Mouse (Mus musculus) central nervous system, embryonic 18 days (tissue): ENCODE results near the gene Taldo1. TPM values are rescaled to one million over a fixed set of nuclear protein-coding genes. Genes with fewer than 3 reads are reported as not detected.

Experiments
- polyA plus RNA-seq: library from polyadenylated mRNA; depleted of rRNA; stranded (reverse); fragments of >200 nt; gene quantifications from 2 replicates; pipeline ENCODE4 v1.2.3, GENCODE M21; 2012; rRNA removed

The Taldo1 gene
- 245 and 264 TPM in 2 replicates for polyA plus RNA-seq

GRCm38 (mm10) chr7:141391625-141392551 lies at the start of gene Taldo1:
Gene Taldo1, plus strand, starts transcription at chr7:141392199.

GRCm38 (mm10) chr7:141413809-141414584 lies 22.0 kb downstream of the Taldo1 start, which contains the start of gene Gatd1:
Gene Gatd1, minus strand, starts transcription at chr7:141414136.

DNA sequence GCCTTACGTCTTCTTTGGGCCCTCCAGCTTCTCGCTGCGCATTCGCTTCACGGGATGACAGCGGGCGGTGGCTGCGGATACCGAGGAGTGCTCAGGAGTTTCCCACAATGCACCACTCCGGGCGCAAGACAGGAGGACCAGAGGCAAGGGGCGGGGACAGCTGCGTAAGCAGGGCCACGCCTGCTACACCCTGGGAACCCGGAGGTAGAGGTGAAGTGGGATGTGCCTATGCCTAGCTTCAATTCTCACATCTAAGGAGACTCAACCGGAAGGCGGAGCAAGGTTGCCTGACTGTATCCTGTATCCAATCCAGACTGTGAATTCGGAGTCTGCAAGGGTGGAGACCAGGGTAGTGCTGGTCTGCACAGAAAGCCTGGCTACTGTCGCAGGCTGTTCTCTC lies 37.3 kb downstream of the Taldo1 start, which contains the start of gene Cend1:
Gene Cend1, minus strand, starts transcription at position 182 of the 400 bp plus-strand sequence.

DNA sequence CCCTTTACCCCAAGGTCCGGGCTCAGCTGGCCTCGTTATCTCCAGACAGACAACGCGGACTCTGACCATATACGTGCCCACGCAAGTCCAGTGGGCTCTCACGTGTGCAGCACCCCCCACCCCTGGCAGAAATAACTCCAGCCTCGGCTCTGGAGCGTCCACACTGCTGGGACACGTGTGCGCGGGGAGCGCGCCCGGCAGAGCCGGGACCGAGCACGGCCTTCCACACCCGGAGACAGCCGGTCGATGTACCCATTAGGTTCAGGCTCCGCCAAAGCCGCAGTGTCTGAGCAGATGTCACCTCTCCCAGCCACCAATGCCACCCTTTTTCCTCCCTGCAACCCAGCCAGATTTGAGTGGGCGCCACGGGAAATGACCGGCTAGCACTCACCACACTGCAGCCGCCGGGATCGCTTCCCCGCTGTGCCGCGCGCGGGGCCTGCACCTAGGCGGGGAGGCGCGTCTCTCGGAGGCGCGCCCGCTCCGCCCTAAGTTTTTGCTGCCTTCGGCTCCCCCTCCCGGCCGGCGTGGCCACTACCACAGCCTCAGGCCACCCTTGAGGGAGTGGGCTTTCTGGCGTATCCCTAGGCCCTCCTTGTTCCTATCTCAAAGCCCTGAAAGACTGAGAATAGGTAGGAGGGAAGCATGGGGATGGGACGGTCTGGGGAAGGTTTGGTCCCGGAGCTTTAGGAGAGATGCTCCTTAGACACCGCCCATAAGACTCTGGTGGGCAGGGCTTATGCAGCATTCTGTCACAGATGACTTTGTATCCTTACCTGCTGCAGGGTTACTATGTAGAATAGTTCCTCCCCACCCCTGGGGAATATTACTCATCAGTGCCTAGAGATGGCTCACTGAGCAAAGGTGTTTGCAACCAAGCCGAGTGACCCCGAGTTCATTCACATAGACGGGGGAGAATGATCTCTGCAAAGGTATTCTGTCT lies 45.5 kb downstream of the Taldo1 start, which contains the start of gene Slc25a22:
Gene Slc25a22, minus strand, starts transcription at position 715 of the 943 bp plus-strand sequence.

GRCm38 (mm10) chr7:141443828-141444237 lies 51.8 kb downstream of the Taldo1 start, which contains the start of gene Pidd1:
Gene Pidd1, minus strand, starts transcription at chr7:141444025.

DNA sequence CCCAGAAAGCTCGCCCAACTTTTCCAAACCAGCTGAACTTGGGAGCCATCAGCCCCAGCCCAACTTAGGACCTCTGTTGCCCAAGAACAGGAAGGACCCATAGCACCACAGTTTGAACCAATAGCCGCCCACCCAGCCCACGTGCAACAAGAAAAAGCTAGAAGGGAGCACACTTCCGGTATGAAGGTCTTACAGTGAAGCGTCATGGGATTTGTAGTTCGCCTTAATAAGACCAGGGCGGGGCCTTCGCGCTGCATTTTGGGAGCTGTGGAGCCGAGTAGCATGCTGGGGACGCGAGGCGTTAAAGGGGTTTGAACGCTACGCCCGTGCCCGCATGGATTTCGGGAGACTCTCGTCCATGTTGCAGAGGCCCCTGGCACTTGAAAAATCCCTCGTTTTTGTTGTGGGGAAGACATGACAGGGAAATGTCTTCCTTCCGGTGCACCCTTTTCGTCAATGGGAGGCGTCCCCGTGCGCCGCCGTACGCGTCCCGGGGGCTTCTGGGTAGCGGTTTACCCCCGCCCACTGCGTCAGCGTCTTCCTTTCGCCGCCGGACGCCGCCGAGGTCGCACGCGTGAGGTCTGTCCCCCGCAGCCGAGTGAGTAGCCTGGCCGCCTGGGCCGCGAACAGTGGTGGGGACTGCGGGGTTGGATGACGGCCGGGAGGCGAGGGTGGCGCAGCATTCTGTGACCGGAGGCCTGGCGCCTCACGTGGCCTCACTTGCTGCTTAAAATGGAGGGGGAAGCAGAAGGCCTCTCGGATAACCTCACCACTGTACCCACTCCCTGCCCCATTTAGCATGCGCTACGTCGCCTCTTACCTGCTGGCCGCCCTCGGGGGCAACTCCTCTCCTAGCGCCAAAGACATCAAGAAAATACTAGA lies 55.4 kb downstream of the Taldo1 start, which contains the start of gene Rplp2:
Gene Rplp2, plus strand, starts transcription at position 261 of the 882 bp plus-strand sequence.

Other genes starting within 250 kb of the Taldo1 start
- gene Rnh1, start 219.3 kb upstream of the Taldo1 start, polyA plus RNA-seq: 31.5 and 34.6 TPM in 2 replicates
- 203 and 213 TPM in 2 replicates for gene Hras, start 198.2 kb upstream of the Taldo1 start, polyA plus RNA-seq
- gene Lrrc56, start 198.0 kb upstream of the Taldo1 start, polyA plus RNA-seq: 14.1 and 14.9 TPM in 2 replicates
- gene Lmntd2, start 178.1 kb upstream of the Taldo1 start, polyA plus RNA-seq: 0.92 and 0.97 TPM in 2 replicates
- gene Rassf7, start 176.3 kb upstream of the Taldo1 start, polyA plus RNA-seq: 20.3 and 23.3 TPM in 2 replicates
- 24.7 and 26.9 TPM in 2 replicates for gene Phrf1, start 163.4 kb upstream of the Taldo1 start, polyA plus RNA-seq
- 4.2 and 6.9 TPM in 2 replicates for gene Irf7, start 125.7 kb upstream of the Taldo1 start, polyA plus RNA-seq
- gene Cdhr5, start 115.4 kb upstream of the Taldo1 start, polyA plus RNA-seq: 0.04 and 0.08 TPM in 2 replicates
- 1.5 and 2.2 TPM in 2 replicates for gene Sct, start 113.1 kb upstream of the Taldo1 start, polyA plus RNA-seq
- gene Drd4, start 100.2 kb upstream of the Taldo1 start, polyA plus RNA-seq: 0.66 and 0.71 TPM in 2 replicates
- 67.1 and 68.9 TPM in 2 replicates for gene Deaf1, start 64.5 kb upstream of the Taldo1 start, polyA plus RNA-seq
- gene Tmem80, start 64.5 kb upstream of the Taldo1 start, polyA plus RNA-seq: 53.0 TPM in 2 replicates
- 1.3 and 3.0 TPM in 2 replicates for gene Eps8l2, start 53.3 kb upstream of the Taldo1 start, polyA plus RNA-seq
- 69.5 and 71.9 TPM in 2 replicates for gene Gatd1, start 21.9 kb downstream of the Taldo1 start, polyA plus RNA-seq
- 63.4 and 64.9 TPM in 2 replicates for gene Cend1, start 37.3 kb downstream of the Taldo1 start, polyA plus RNA-seq
- 166 and 178 TPM in 2 replicates for gene Slc25a22, start 45.7 kb downstream of the Taldo1 start, polyA plus RNA-seq
- 9.0 and 10.0 TPM in 2 replicates for gene Pidd1, start 51.8 kb downstream of the Taldo1 start, polyA plus RNA-seq
- 868 and 877 TPM in 2 replicates for gene Rplp2, start 55.2 kb downstream of the Taldo1 start, polyA plus RNA-seq
- 14.3 and 15.6 TPM in 2 replicates for gene Pnpla2, start 63.0 kb downstream of the Taldo1 start, polyA plus RNA-seq
- gene Cracr2b, start 68.9 kb downstream of the Taldo1 start, polyA plus RNA-seq: 4.8 TPM in 2 replicates
- 92.5 and 94.0 TPM in 2 replicates for gene Cd151, start 75.2 kb downstream of the Taldo1 start, polyA plus RNA-seq
- 52.4 and 53.0 TPM in 2 replicates for gene Polr2l, start 82.9 kb downstream of the Taldo1 start, polyA plus RNA-seq
- 56.0 and 60.4 TPM in 2 replicates for gene Tspan4, start 83.0 kb downstream of the Taldo1 start, polyA plus RNA-seq
- 37.0 and 39.7 TPM in 2 replicates for gene Chid1, start 147.7 kb downstream of the Taldo1 start, polyA plus RNA-seq
- gene Ap2a2, start 170.0 kb downstream of the Taldo1 start, polyA plus RNA-seq: 49.9 and 53.1 TPM in 2 replicates